Mouse (Mus musculus) spleen, adult 2 months (tissue): ENCODE results near the gene Tlr9. TPM values are rescaled to one million over a fixed set of nuclear protein-coding genes. Genes with fewer than 3 reads are reported as not detected.

ENCODE experiments used
- DNase-seq, 2 experiments: peaks; one replicate each; pipeline versions ENCODE4 v3.0.0 to v3.0.0-alpha.2; 2012 to 2021; ENCODE audit warnings: low spot score in 2 of 2, low read depth in 1 of 2
- H3K27ac ChIP-seq: fragments of 200-500 bp; 2 replicates; pipeline ENCODE4 v1.5.1; 2012; ENCODE audit warnings: low read length, inconsistent platforms; ENCODE audit not compliant: insufficient read depth
- H3K27me3 ChIP-seq: fragments of 200-500 bp; 2 replicates; pipeline ENCODE4 v1.6.1; 2012; ENCODE audit warnings: mild to moderate bottlenecking, moderate library complexity, low read length, inconsistent platforms; ENCODE audit not compliant: control insufficient read depth, insufficient read depth
- H3K36me3 ChIP-seq: fragments of 200-500 bp; 2 replicates; pipeline ENCODE4 v1.6.1; 2012; ENCODE audit warnings: mild to moderate bottlenecking, low read length, inconsistent platforms; ENCODE audit not compliant: control insufficient read depth, insufficient read depth
- H3K4me1 ChIP-seq: fragments of 200-500 bp; 2 replicates; pipeline ENCODE4 v1.6.1; 2011; ENCODE audit warnings: inconsistent platforms; ENCODE audit not compliant: control insufficient read depth, insufficient read depth, insufficient read length
- H3K4me3 ChIP-seq: fragments of 200-500 bp; 2 replicates; pipeline ENCODE4 v1.5.1; 2011; ENCODE audit warnings: mild to moderate bottlenecking, inconsistent platforms; ENCODE audit not compliant: insufficient read depth, insufficient read length; ENCODE audit errors: extremely low read depth
- CTCF ChIP-seq: fragments of 200-500 bp; IDR thresholded peaks from 2 replicates; pipeline ENCODE4 v1.5.1; 2011; ENCODE audit warnings: mild to moderate bottlenecking, inconsistent platforms; ENCODE audit not compliant: insufficient read depth, insufficient read length, insufficient replicate concordance; ENCODE audit errors: extremely low read depth
- POLR2A ChIP-seq: fragments of 200-500 bp; IDR thresholded peaks from 2 replicates; pipeline ENCODE4 v1.6.1; 2011; ENCODE audit warnings: low read depth, low read length, inconsistent platforms
- WGBS: fragments of 180-500 bp; shearing (Covaris S2); methylation state at CpG from one replicate; pipeline ENCODE4 v1.1.7; 2018; 5-methylcytosine and 5-hydroxymethylcytosine counted together
- polyA plus RNA-seq: library from polyadenylated mRNA; depleted of rRNA; stranded (reverse); fragments of >200 nt; gene quantifications from 2 replicates; pipeline ENCODE4 v1.2.3, GENCODE M21; 2012

Gene Tlr9
- polyA plus RNA-seq, 1 experiment, result 65.3 TPM

DNA sequence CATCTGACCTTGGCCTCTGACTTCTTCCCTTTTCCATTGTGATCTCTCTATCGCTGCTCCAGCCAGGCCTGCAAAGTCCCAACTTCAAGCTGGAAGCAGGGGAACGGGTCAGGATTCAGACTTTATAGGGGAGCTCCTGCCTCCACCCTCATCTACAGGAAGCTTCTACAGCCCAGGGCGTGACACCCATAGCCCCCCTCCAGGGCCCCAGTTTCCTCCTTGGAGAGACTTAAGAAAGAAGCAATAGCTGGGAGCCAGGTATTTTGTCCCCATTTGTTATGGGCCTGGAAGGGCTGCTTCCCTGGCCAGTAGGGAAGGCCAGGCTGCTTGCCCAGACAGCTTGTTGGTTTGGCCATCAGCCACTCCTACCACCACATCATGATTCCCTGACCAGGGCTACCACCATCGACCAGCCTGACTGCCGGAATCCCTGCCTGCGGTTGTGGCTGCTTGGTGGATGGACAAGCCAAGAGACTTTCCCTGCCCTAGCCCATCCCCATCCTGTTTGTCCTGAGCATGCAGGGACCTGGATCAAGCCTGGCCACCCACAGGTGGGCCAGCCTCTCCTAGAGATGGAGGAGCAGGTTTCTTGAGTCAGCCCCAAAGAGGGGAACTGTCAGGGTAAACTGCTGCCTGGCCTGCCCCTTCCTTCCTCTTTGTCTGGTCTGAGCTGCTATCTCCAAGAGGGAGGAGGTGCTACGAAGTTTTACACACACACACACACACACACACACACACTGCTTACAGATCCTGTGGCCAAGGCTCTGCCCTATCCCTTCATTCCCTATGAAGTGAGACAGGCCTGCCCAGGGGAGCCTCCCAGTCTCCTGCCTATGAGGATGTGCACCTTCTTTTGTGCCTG is 18.2 kb upstream of the Tlr9 start:
- H3K27me3 ChIP-seq, result no peaks in the 10 kb centered on the region
- WGBS, result 24% methylated on average over 7 of the region's 7 CpGs
- TF ChIP-seq POLR2A (no peak), CTCF (no peak)
- no peak for DNase-seq
- H3K4me3 ChIP-seq, result peak overlapping the region; percentile 79
- peaks cover 9% of the 10 kb centered on the region for H3K36me3 ChIP-seq
- H3K4me1 ChIP-seq, result peaks cover 32% of the 10 kb centered on the region; the same call in 1 of the 2 replicates
- peak overlapping the region; percentile 12 for H3K27ac ChIP-seq

DNA sequence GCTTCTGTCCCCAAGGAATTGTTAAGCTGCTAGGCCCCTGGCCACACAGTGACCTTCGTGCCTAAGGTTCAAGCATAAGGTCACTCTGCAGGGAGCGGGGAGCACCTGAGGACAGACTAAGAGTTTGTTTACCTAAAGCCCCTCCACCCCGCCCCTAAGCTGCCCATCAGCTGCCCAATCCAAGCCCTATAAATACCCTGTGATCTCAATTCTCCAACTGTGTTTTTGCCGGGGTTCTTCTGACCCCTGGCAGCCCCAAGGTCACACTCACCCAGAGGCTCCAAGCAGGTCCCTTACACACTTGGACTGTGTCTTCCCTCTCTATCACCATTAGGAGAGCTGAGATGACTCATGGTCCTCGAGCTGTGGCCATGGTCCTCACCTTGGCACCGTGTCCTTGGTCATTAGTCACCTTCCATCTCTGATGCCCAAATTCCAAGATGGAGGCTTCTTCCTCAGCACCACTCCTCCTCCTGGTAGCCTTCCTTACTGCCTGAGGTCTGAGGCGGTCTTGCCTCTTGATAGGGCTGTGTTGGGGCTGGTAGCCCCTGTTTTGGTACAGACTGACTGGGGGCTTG is 16.6 kb upstream of the Tlr9 start:
- Histone ChIP-seq H3K4me1 (peaks cover 22% of the 10 kb centered on the region; the same call in 1 of the 2 replicates), H3K27ac (no peak overlapping the region), H3K36me3 (peaks cover 11% of the 10 kb centered on the region), H3K4me3 (no peak overlapping the region), H3K27me3 (no peaks in the 10 kb centered on the region)
- DNase-seq, result no peak
- TF ChIP-seq CTCF, result no peak
- TF ChIP-seq POLR2A, result no peak
- 85% methylated on average over 7 of the region's 7 CpGs for WGBS

DNA sequence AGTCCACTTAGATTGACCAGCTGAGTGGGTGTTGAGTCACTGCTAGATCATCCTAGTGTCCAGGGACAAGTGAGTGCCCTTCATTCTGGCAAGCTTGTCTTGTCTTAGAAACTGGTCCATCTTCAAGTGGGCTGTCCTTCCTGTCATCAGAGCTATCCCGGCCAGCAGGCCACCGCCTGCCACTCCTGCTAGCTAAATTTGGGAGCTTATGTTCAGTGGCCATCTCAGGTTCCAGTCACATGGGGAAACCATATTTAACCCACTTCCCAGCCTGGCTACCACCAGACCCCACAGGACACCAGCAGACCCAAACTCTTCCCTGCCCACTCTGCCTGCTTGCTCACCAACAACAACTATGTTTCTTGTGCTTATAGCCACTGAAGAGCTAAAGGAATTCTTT is 15.9 kb upstream of the Tlr9 start:
- Histone ChIP-seq H3K27ac (no peak overlapping the region), H3K27me3 (no peaks in the 10 kb centered on the region), H3K4me1 (peaks cover 24% of the 10 kb centered on the region), H3K36me3 (peaks cover 11% of the 10 kb centered on the region), H3K4me3 (no peak overlapping the region)
- DNase-seq, result no peak
- TF ChIP-seq POLR2A (no peak), CTCF (no peak)
- WGBS, result 90% methylated on average over 2 of the region's 2 CpGs

DNA sequence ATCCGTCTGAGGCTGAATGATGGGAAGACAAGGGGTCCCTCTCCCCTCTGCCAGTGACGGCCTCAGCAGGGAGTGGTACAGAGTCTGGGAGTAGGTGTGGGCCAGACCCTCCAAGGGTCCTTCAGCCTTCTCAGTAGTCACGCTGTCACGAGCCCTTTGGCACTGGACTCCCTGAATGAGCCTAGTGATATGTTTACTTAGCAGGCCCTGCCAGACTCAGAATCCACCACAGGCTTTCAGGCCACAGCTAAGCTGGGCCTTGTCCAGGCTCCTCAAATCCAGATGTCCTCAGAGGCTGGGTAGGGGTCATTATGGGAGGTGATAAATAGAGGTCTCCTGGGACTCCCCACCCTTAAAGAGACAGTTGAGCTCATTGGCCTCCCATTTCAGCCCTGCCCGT is 14.2 kb upstream of the Tlr9 start:
- WGBS, result 91% methylated on average over 5 of the region's 5 CpGs
- H3K4me1 ChIP-seq, result peaks cover 27% of the 10 kb centered on the region

DNA sequence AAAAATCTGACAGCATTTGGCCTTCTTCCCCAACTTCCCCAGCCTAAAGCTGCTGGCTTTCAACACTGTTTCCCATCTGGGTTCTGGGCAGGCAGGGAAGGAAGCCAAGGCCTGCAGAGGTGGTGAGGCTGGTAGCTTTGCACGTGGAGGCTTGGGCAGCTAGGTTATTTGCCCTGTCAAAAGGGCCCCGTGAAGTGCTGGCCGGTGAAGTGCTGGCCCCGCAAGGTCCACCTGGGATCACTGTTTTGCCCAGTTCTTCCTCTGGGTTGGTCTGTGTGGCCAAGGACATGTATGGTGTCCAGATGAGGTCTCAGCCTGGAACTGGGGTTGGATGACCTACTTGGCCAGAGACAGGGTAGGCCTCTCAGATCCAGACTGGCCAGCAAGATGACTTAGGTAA is 12.4 kb upstream of the Tlr9 start:
- DNase-seq, result no peak
- 81% methylated on average over 4 of the region's 4 CpGs for whole genome bisulfite sequencing
- TF ChIP-seq CTCF (no peak), POLR2A (no peak)
- Histone ChIP-seq H3K27me3 (no peaks in the 10 kb centered on the region), H3K4me3 (no peak overlapping the region), H3K36me3 (peaks cover 36% of the 10 kb centered on the region), H3K4me1 (peaks cover 19% of the 10 kb centered on the region), H3K27ac (peak overlapping the region; percentile 23; the same call in 1 of the 2 replicates)

More for the DNA sequence above, 14.2 kb upstream of the Tlr9 start:
- Histone ChIP-seq H3K27ac (no peak overlapping the region), H3K27me3 (no peaks in the 10 kb centered on the region), H3K36me3 (peaks cover 22% of the 10 kb centered on the region), H3K4me3 (no peak overlapping the region)
- TF ChIP-seq POLR2A (no peak), CTCF (no peak)
- no peak for DNase-seq

DNA sequence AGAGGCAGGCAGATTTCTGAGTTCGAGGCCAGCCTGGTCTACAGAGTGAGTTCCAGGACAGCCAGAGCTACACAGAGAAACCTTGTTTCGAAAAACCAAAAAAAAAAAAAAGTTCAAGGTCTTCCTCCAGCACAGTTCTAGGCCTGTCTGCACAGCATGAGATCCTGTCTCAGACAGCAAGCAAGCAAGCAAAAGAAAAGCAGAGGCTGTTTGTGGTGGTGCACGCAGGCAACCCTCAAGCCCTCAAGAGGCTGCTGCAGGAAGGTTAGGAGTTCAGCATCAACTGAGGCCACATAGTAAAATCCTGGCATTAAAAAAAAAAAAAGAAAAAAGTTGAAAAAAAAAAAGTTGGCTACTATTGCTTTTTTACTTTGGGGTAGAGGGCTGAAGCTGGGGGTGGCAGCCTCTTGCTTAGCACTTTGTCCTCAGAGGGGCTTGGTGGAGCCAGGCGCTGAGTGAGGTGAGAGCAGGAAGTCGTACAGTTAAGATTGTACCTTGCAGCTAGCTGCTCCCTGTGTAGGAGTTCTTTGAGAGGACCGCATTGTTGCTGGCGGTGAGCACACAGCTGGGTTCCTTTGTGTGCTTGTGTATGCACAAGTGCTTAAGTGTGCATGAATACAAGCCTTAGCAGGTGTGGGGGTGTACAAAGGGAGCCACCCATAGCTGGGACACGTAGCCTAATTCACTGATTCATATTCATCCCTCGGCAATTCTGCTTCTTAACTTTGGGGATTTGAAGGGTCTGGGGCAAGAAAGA is 11.4 kb upstream of the Tlr9 start:
- Histone ChIP-seq H3K27me3 (no peaks in the 10 kb centered on the region), H3K4me3 (no peak overlapping the region), H3K27ac (peak overlapping the region; percentile 65), H3K4me1 (peaks cover 13% of the 10 kb centered on the region), H3K36me3 (peaks cover 37% of the 10 kb centered on the region)
- WGBS, result 66% methylated on average over 9 of the region's 9 CpGs
- no peak for DNase-seq
- no peak for TF ChIP-seq CTCF
- no peak for TF ChIP-seq POLR2A
